Mouse (Mus musculus) stomach, postnatal 0 days (tissue): ENCODE results near the gene Nfkb1. TPM values are rescaled to one million over a fixed set of nuclear protein-coding genes. Genes with fewer than 3 reads are reported as not detected.
A peak's percentile ranks its signal among the peaks of the same experiment; 100 is the strongest.

Experiments used
- ATAC-seq: fragments of 200-750 bp; cut with Nextera tagmentation; 2 replicates; pipeline ENCODE4 v1.8.0; 2017; ENCODE audit not compliant: low FRiP score, low TSS enrichment
- DNase-seq: peaks from one replicate; pipeline ENCODE4 v3.0.0-alpha.2; 2016; ENCODE audit warnings: low spot score
- H3K27ac ChIP-seq: fragments of 300-500 bp; sonication (generic); replicated peaks from 2 replicates; pipeline ENCODE4 v1.5.1; 2014; ENCODE audit warnings: mild to moderate bottlenecking, control low read depth
- H3K27me3 ChIP-seq: fragments of 300-500 bp; sonication (generic); 2 replicates; pipeline ENCODE4 v1.6.1; 2014; ENCODE audit warnings: low read length; ENCODE audit not compliant: control insufficient read depth, insufficient read depth
- H3K36me3 ChIP-seq: fragments of 300-500 bp; sonication (generic); 2 replicates; pipeline ENCODE4 v1.6.1; 2014; ENCODE audit warnings: low read length, mixed read lengths; ENCODE audit not compliant: control insufficient read depth, insufficient read depth
- H3K4me1 ChIP-seq: fragments of 300-500 bp; sonication (generic); replicated peaks from 2 replicates; pipeline ENCODE4 v1.6.1; 2014; ENCODE audit warnings: antibody characterized with exemption; ENCODE audit not compliant: control insufficient read depth, insufficient read depth
- H3K4me2 ChIP-seq: fragments of 300-500 bp; sonication (generic); replicated peaks from 2 replicates; pipeline ENCODE4 v1.6.1; 2014; ENCODE audit warnings: low read depth, mild to moderate bottlenecking, control low read depth, moderate library complexity
- H3K4me3 ChIP-seq: fragments of 300-500 bp; sonication (generic); 2 replicates; pipeline ENCODE4 v1.5.1; 2014; ENCODE audit warnings: low read depth, low read length, control low read depth
- H3K9ac ChIP-seq: fragments of 300-500 bp; sonication (generic); 2 replicates; pipeline ENCODE4 v1.6.1; 2014; ENCODE audit warnings: mild to moderate bottlenecking, low read length, control low read depth, mixed read lengths
- H3K9me3 ChIP-seq: fragments of 300-500 bp; sonication (generic); 2 replicates; pipeline ENCODE4 v1.6.1; 2016; ENCODE audit warnings: low read length; ENCODE audit not compliant: control insufficient read depth
- CTCF ChIP-seq: IDR thresholded peaks from 2 replicates; pipeline ENCODE4 v1.5.1; 2016; ENCODE audit warnings: antibody characterized with exemption, low read depth, mild to moderate bottlenecking, moderate library complexity
- EP300 ChIP-seq: optimal IDR thresholded peaks from 2 replicates; pipeline ENCODE3; 2016; ENCODE audit warnings: antibody characterized with exemption
- WGBS: fragments of 180-500 bp; shearing (Covaris S2); extraction: QIAGEN DNeasy Blood & Tissue Kit; methylation state at CpG from one replicate; pipeline ENCODE4 v1.1.7; 2014; 5-methylcytosine and 5-hydroxymethylcytosine counted together
- polyA plus RNA-seq: library from polyadenylated mRNA; unstranded; fragments of >200 nt; fragmentation: Nextera tagmentation; extraction: Ambion mirVana; gene quantifications from 2 replicates; pipeline ENCODE4 v1.2.1, GENCODE M21; 2015

Gene Nfkb1
- polyA plus RNA-seq, 1 experiment from 2014 or later = 13.7 TPM

GRCm38 (mm10) chr3:135711040-135711570, 19.8 kb upstream of the Nfkb1 start:
- H3K4me3 ChIP-seq = no peak overlapping the region
- H3K9ac ChIP-seq = no peak overlapping the region
- no peaks in the 10 kb centered on the region for H3K4me1 ChIP-seq
- H3K9me3 ChIP-seq = no peaks in the 10 kb centered on the region
- no peak for ATAC-seq
- TF ChIP-seq CTCF (no peak), EP300 (no peak)
- no peak overlapping the region for H3K4me2 ChIP-seq
- H3K36me3 ChIP-seq = no peaks in the 10 kb centered on the region
- 82% methylated on average over 9 of the region's 9 CpGs for WGBS
- H3K27me3 ChIP-seq = no peaks in the 10 kb centered on the region
- DNase-seq = no peak
- H3K27ac ChIP-seq = no peak overlapping the region

GRCm38 (mm10) chr3:135703307-135703706, 12.0 kb upstream of the Nfkb1 start:
- no peak overlapping the region for H3K9ac ChIP-seq
- no peaks in the 10 kb centered on the region for H3K27me3 ChIP-seq
- TF ChIP-seq CTCF (no peak), EP300 (no peak)
- H3K27ac ChIP-seq = no peak overlapping the region
- H3K4me3 ChIP-seq = no peak overlapping the region
- peaks cover 4% of the 10 kb centered on the region; the same call in 1 of the 2 replicates for H3K4me1 ChIP-seq
- WGBS = 34% methylated on average over 2 of the region's 2 CpGs
- no peak for DNase-seq
- no peak for ATAC-seq
- no peak overlapping the region for H3K4me2 ChIP-seq
- no peaks in the 10 kb centered on the region for H3K36me3 ChIP-seq
- H3K9me3 ChIP-seq = no peaks in the 10 kb centered on the region

- no peak for DNase-seq
- ATAC-seq = no peak
- no peak overlapping the region for H3K27ac ChIP-seq
- no peaks in the 10 kb centered on the region for H3K36me3 ChIP-seq
- H3K9me3 ChIP-seq = no peaks in the 10 kb centered on the region
- H3K4me3 ChIP-seq = no peak overlapping the region
- no peaks in the 10 kb centered on the region for H3K27me3 ChIP-seq
- no peak for TF ChIP-seq CTCF
- no peak for TF ChIP-seq EP300
- no peak overlapping the region for H3K4me2 ChIP-seq
- 82% methylated on average over 5 of the region's 5 CpGs for WGBS
- H3K4me1 ChIP-seq = peaks cover 4% of the 10 kb centered on the region; the same call in 1 of the 2 replicates
- no peak overlapping the region for H3K9ac ChIP-seq
Observed at GRCm38 (mm10) chr3:135702658-135703057, 11.3 kb upstream of the Nfkb1 start.

GRCm38 (mm10) chr3:135699523-135700264, 8.3 kb upstream of the Nfkb1 start:
- no peak for DNase-seq
- no peak overlapping the region for H3K9ac ChIP-seq
- no peaks in the 10 kb centered on the region for H3K9me3 ChIP-seq
- no peak overlapping the region for H3K4me3 ChIP-seq
- 51% methylated on average over 10 of the region's 10 CpGs for WGBS
- H3K27ac ChIP-seq = peak overlapping the region; percentile 35; the same call in 1 of the 2 replicates
- no peak for ATAC-seq
- H3K4me1 ChIP-seq = peaks cover 4% of the 10 kb centered on the region; the same call in 1 of the 2 replicates
- no peaks in the 10 kb centered on the region for H3K27me3 ChIP-seq
- H3K36me3 ChIP-seq = no peaks in the 10 kb centered on the region
- H3K4me2 ChIP-seq = peak overlapping the region; percentile 23; the same call in 1 of the 2 replicates
- TF ChIP-seq EP300 = no peak
- no peak for TF ChIP-seq CTCF

- DNase-seq (no peak), ATAC-seq (no peak)
- peaks cover 4% of the 10 kb centered on the region; the same call in 1 of the 2 replicates for H3K4me1 ChIP-seq
- TF ChIP-seq CTCF = no peak
- TF ChIP-seq EP300 = no peak
- no peaks in the 10 kb centered on the region for H3K27me3 ChIP-seq
- 40% methylated on average over 12 of the region's 12 CpGs for WGBS
- H3K4me2 ChIP-seq = no peak overlapping the region
- H3K36me3 ChIP-seq = no peaks in the 10 kb centered on the region
- no peak overlapping the region for H3K27ac ChIP-seq
- H3K9ac ChIP-seq = no peak overlapping the region
- H3K4me3 ChIP-seq = no peak overlapping the region
- no peaks in the 10 kb centered on the region for H3K9me3 ChIP-seq
Observed at GRCm38 (mm10) chr3:135698466-135698975, 7.2 kb upstream of the Nfkb1 start.

GRCm38 (mm10) chr3:135696262-135696661, 4.9 kb upstream of the Nfkb1 start:
- TF ChIP-seq CTCF = no peak
- TF ChIP-seq EP300 = no peak
- H3K4me3 ChIP-seq = no peak overlapping the region
- no peaks in the 10 kb centered on the region for H3K36me3 ChIP-seq
- ATAC-seq (no peak), DNase-seq (no peak)
- H3K9ac ChIP-seq = no peak overlapping the region
- no peaks in the 10 kb centered on the region for H3K27me3 ChIP-seq
- peaks cover 4% of the 10 kb centered on the region; the same call in 1 of the 2 replicates for H3K4me1 ChIP-seq
- 87% methylated on average over 8 of the region's 8 CpGs for WGBS
- no peak overlapping the region for H3K4me2 ChIP-seq
- H3K27ac ChIP-seq = no peak overlapping the region
- no peaks in the 10 kb centered on the region for H3K9me3 ChIP-seq
